ENCODE assay signal across 17 mouse cellular contexts in genomic region chr13:88799186-88799585, GRCm38 (mm10). TPM values are rescaled to one million over a fixed set of nuclear protein-coding genes. Genes with fewer than 3 reads are reported as not detected.
"Had no signal": no experiment of that assay in that cellular context is flagged by ENCODE, and none has a peak within 500 bp of the region (broad histone marks: within the 10 kb centered on the region; RNA-seq: fewer than 3 reads in every experiment).

No protein-coding gene starts in this region.

- H3K4me3 ChIP-seq: liver, embryonic 15.5 days; megakaryocyte, embryonic 14.5 days; midbrain, embryonic 12.5 days; neural tube, embryonic 12.5 days; stomach, embryonic 15.5 days had no signal

- H3K9me3 ChIP-seq: liver, embryonic 15.5 days; megakaryocyte, embryonic 14.5 days; midbrain, embryonic 12.5 days; neural tube, embryonic 12.5 days; stomach, embryonic 15.5 days had no signal

- ATAC-seq: midbrain, embryonic 16.5 days had no signal

- H3K4me1 ChIP-seq: liver, embryonic 15.5 days; midbrain, embryonic 12.5 days; neural tube, embryonic 12.5 days; stomach, embryonic 15.5 days had no signal

- DNase-seq: lung, adult 18-20 months; lung, embryonic 14.5 days; lung, postnatal 10 days; lung, postnatal 4 days; midbrain, embryonic 14.5 days; retina, postnatal 1 day; right cerebral cortex, adult 18-20 months; thymus, adult 2 months; thymus, postnatal 25 days; thymus, postnatal 4 days had no signal

- H3K27ac ChIP-seq: liver, embryonic 15.5 days; midbrain, embryonic 12.5 days; neural tube, embryonic 12.5 days; stomach, embryonic 15.5 days; stomach, postnatal 0 days had no signal

- H3K36me3 ChIP-seq: liver, embryonic 15.5 days; midbrain, embryonic 12.5 days; neural tube, embryonic 12.5 days; stomach, embryonic 15.5 days had no signal

- H3K4me2 ChIP-seq: liver, embryonic 15.5 days; lung, embryonic 14.5 days; midbrain, embryonic 12.5 days; neural tube, embryonic 12.5 days; stomach, embryonic 15.5 days had no signal

- H3K27me3 ChIP-seq: liver, embryonic 15.5 days; megakaryocyte, embryonic 14.5 days; midbrain, embryonic 12.5 days; neural tube, embryonic 12.5 days; stomach, embryonic 15.5 days had no signal

- H3K9ac ChIP-seq: liver, embryonic 15.5 days; lung, embryonic 14.5 days; midbrain, embryonic 12.5 days; neural tube, embryonic 12.5 days; stomach, embryonic 15.5 days had no signal

RNA-seq across cellular contexts. Expression of gene Edil3, which starts 22.1 kb away (rescaled TPM):
- polyA plus RNA-seq: thymus, adult 2 months had no signal
